Mouse (Mus musculus) cortical plate, adult 2 months (tissue): ENCODE results near the gene Cfap54.

ENCODE experiments used
- CTCF ChIP-seq: fragments of 200-500 bp; IDR thresholded peaks from 2 replicates; pipeline ENCODE4 v1.5.1; 2011; ENCODE audit warnings: mild to moderate bottlenecking, control low read depth, low read length; ENCODE audit not compliant: insufficient read depth; ENCODE audit errors: extremely low read depth
- POLR2A ChIP-seq: fragments of 200-500 bp; IDR thresholded peaks from 2 replicates; pipeline ENCODE4 v1.6.1; 2011; ENCODE audit warnings: mild to moderate bottlenecking, low read length, control low read depth; ENCODE audit not compliant: insufficient read depth; ENCODE audit errors: extremely low read depth

- TF ChIP-seq CTCF (no peak), POLR2A (no peak)
These were observed 86.2 kb downstream of the Cfap54 start for GRCm38 (mm10) chr10:92995186-92995585.
